Mouse (Mus musculus) cerebellum, adult (tissue): Measurements from ENCODE around the gene Pgrmc2.
A peak's percentile ranks its signal among the peaks of the same experiment; 100 is the strongest.

ENCODE experiments used
- ATAC-seq: cut with Nextera tagmentation; 2 replicates; pipeline ENCODE4 v1.9.2; 2017; ENCODE audit warnings: mild to moderate bottlenecking, moderate library complexity, mixed read lengths; ENCODE audit not compliant: insufficient number of reproducible peaks, low FRiP score, low TSS enrichment

Pgrmc2 gene

DNA sequence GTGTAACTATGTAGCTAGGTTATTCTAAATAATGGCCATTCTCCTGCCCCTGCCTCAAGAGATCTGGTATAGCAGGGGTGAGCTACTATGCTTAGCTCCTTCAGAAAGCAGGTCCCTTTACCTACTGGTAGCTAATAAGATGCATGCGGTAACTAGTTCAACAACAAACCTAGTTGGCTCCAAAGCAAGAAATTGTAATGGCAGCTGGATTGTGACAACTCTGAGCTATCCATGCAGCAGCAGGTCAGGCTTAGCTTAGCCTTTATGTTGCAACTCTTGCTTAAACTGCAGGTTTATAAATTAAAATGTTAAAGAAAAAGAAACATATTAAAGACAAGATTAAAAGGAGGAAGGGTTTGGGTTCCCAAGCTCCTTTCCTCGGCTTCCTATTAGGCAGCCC lies 4.2 kb downstream of the Pgrmc2 start:
- no peak for ATAC-seq

DNA sequence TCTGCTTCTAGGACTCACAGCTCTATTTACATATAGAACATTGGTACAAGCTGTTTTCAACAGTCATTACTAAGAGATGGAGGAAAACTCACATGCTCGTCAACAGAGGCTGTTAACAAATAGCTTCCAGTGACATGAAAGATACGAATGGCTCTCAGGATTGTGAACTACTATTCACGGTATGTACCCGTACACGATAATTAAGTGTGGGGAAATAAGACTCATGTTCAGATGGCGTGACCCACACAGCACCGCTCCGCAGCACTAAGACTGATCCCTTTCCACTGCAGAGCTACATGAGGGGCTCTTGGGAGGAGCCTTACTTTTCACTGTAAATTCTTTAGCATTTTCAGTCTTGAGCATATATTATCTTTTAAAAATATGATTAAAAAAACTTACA lies 7.5 kb downstream of the Pgrmc2 start:
- no peak for ATAC-seq

DNA sequence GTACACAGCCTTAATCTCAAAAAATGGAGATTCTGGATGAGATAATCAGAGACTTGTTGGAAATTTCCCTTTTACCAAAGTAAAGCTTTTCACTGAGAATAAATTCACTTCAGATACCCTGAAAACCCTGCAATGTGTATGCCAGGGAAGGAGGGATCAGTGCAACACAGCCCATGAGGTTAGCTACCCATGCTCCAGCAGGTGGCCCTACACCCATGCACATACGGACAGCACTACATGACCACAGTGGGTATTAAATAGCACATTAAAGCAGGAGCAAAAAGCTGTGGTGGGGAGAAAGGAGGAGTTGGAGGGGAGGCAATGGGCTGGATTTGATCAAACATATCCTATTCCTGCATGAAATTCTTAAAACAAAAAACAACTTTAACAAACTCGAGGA lies 12.3 kb downstream of the Pgrmc2 start:
- ATAC-seq = peak; percentile 71; the same call in 1 of the 2 replicates

DNA sequence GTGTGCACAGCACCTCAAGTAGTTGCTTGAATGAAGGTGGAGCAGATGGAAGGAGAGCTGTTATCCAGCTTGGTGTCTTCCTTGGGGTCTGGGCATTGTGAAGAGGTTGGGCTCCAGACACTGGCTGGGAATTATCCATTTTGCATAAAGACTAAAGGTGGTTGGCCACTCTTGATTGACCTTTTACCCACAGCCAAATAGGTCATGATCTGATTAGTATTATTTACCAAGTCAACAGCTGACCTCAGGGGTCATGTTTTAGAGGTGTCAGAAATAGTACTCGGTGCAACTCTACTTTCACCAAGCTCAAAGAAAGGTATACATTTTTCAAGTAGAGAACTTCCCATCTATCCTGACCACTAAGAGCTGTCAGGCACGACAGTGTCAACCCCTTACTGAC lies 17.5 kb downstream of the Pgrmc2 start:
- ATAC-seq = no peak

DNA sequence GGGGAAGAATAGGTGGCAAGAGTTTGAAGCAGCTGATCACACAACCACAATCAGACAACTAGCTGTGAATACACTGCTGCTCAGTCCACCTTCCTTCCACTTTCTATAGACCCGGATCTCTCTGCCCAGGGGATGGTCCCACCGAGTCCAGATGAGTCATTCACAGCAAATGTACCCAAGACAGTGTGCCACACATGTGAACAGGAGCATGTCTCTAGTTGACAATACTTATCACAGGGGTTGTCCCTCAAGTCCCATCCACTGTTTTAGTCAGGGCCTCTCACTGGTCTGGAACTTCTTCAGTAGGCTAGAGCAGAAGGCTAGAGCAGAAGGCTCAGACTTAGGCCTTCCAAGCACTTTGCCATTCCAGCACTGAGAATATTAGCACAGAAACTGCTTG lies 20.1 kb downstream of the Pgrmc2 start:
- ATAC-seq = no peak

DNA sequence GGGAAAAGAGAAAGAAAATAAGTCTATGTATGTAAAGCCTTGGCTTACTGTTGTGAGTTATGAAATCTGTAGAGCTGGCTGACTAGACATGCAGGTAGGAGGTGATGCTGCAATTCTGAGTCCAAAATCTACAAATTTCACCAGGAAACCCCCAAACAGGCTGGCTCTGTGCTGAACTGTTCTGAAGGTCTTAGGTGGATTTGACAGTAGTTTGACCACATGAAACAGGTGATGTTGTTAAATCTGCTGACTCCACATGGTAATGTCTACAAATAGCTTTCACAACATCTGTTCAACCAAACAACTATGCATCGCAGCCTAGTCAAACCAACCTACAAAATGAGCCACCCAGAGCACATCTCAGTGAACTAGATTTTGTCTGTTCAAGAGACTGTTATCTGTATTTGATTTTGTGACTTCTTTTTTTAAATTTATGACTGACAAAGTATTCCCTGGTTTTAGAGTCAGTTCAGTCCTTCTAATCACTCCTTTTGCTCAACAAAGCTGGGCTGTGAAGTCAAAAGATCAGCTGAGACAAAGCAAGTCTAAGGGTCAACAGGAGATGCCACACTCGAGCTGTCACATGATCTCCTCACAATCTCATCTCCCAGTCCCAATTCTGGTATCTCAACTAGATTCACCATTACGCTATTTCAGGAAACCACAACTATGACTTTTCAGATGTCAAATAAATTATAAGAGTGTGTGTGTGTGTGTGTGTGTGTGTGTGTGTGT lies 20.8 kb downstream of the Pgrmc2 start:
- ATAC-seq = no peak

DNA sequence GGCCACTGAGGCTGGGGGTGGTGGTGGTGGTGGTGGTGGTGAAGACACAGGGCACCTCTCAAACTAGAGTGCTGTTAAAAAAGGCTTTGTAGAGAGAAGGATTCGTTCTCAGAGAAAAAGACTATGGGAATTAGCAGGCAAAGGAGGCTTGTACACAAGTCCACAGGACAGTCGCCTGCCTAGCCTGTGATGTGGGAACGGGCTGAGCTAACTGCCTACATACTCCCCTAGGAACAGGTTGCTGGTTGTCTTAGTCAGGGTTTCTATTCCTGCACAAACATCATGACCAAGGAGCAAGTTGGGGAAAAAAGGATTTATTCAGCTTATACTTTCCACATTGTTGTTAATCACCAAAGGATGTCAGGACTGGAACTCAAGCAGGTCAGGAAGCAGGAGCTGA lies 23.6 kb downstream of the Pgrmc2 start:
- no peak for ATAC-seq

DNA sequence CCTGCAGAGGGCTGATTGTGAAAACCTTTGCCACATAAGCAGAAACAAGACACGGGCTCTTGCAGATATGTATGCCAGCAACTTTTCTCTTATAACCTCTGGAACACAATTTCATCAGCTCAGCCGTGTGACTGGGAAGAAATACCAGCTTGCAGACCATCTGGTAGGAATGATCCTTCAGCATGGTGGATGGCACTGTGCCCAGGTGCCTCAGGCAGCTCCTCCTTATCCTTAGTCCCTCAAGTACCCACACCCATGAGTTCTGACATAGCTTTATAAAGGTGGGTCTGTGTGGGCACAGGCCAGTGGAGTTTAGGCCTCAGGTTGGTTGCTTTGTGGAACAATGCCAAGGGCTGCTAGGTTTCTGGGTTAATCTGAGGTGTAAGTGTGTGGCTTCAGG lies 24.5 kb downstream of the Pgrmc2 start:
- ATAC-seq = peak; percentile 79

DNA sequence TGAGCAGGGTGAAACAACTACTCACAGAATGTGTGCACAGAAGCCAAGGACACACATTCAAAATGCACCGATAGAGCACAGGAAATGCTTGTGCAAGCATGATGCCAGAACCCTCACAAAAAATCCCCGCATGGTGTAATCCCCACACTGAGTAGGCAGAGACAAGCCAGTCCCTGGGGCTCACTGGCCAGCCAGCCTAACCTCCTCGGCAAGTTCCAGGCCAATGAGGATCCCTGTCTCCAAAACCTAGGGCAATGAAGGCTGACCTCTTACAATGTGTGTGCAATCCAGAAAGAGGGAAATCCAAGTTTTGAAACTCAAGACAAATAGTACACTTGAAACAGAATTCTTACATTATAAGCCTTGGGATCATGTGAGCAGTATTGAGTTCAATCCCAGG lies 29.5 kb downstream of the Pgrmc2 start:
- no peak for ATAC-seq

DNA sequence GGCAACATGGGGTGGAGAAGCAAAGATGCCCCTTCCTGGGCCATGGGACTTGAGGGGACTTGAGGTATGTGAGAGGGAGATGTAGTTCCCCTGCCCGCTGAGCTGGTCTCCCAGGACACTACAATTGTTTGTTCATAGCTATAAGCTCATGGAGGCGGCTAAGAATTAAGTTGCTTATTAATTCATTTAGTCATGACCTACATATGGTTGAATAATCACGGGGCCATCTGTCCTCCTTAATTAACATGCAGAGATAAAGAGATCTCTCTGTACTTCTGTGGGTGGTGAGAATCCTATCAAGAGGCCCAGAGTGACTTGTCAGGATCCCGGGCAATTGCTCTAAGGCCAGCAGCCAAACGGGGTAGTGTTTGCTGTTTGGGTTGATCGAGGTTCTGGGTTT lies 35.0 kb downstream of the Pgrmc2 start:
- no peak; the same call in 1 of the 2 replicates for ATAC-seq

DNA sequence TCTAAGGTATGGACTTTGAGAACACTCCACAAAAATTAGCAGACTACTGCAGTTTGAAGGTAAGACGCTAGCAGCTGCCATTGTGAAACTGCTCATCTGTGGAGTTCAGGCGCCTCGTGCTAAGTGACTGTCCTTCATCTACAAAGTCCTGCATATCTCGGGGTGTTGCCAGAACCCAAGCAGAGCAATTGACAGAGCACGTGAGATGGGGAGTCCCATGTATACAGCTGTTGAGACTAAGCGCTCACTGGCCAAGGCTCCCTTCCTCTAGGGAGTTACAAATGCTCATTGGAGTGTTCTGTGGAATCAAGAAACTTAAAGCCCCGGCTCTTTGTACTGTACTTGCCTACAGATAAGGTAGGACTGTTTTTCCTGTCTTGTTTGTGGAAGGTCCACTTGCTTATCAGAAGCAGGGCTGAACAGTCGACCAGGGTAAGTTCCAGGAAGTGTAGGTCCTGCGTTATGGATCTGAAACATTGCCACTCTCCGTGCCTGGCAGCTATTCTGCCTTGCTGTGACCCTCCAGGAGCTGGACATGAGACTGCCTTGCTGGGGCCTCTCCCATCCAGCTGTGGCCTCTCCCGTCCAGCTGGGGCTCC lies 39.0 kb downstream of the Pgrmc2 start:
- no peak for ATAC-seq

DNA sequence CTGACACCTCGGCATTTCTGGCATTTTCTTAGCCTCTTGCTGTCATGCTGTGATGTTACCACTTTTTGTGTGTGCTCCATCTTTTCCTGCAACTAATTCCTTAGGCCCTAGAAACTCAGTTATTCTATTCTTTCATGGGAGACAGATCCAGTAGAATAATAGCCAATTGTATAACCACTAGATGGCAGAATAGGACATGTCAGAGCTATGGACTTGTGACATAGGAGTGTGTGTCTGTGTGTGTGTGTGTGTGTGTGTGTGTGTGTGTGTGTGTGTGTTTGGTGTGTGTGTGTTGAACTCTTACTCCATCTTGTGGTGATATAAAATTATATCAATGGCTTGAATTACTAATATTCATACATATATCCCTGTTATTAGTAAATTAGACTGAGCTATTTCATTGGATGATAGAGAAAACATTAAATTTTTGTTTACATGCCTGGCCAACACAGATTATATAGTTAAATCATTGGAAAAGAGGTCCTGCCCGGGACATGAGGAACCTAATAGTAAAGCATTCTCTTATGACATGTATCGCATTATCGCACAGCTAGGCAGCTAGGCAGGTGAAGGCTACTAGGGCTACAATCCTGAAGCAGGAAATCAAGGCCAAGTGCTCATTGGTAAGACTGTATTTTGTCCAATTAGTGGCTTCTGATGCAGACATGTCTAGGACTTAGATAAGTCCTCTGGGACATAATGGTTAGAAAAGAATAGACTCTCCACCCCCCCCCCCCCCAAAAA lies 40.5 kb downstream of the Pgrmc2 start:
- peak; percentile 68; the same call in 1 of the 2 replicates for ATAC-seq

DNA sequence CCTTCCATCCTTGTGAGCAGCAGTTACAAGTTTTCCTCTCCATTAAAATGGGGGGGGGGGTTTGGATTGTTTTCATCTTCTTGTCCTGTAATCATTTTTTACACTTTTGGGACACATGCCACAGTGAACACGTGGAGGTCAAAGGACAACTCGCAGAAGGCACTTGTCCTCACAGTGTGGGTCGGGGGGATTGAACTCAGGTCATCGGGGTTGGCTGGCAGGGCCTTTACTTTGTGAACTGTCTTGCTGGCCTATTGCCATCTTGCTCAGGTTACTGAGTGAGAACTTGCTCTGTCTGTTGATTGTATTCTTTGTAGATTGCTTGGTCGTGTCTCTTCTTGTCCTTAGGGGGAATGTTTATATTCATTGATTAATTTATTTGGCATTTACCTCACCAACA lies 41.6 kb downstream of the Pgrmc2 start:
- ATAC-seq = no peak

DNA sequence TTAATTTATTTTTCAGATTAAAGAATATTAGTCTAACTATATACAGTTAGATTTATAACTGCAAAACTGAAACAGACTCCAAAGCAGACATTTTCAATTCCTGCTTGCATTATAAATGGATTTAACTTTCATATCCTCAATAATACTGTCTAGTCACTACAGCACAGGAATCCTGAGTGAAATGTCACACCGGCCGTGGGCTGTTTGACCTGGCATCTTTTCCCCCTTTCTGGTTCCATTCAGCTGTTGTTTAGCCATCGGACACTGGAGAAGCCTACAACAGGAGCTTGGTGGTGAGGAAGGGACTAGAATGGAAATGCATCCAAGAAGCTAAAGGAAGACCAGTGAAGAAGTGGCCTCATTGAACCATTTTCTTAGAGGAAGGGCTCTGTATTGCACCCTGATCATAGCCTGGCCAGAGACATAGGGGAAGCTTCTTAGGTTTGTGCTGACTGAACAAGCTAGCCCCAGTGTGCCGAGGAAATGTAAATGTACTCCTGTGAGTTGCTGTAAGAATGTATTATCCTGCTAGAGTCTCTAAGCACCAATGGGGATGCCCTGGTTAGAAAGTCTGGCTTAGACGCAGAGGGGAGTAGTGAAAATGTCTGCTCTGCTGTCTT lies 44.4 kb downstream of the Pgrmc2 start:
- no peak for ATAC-seq

DNA sequence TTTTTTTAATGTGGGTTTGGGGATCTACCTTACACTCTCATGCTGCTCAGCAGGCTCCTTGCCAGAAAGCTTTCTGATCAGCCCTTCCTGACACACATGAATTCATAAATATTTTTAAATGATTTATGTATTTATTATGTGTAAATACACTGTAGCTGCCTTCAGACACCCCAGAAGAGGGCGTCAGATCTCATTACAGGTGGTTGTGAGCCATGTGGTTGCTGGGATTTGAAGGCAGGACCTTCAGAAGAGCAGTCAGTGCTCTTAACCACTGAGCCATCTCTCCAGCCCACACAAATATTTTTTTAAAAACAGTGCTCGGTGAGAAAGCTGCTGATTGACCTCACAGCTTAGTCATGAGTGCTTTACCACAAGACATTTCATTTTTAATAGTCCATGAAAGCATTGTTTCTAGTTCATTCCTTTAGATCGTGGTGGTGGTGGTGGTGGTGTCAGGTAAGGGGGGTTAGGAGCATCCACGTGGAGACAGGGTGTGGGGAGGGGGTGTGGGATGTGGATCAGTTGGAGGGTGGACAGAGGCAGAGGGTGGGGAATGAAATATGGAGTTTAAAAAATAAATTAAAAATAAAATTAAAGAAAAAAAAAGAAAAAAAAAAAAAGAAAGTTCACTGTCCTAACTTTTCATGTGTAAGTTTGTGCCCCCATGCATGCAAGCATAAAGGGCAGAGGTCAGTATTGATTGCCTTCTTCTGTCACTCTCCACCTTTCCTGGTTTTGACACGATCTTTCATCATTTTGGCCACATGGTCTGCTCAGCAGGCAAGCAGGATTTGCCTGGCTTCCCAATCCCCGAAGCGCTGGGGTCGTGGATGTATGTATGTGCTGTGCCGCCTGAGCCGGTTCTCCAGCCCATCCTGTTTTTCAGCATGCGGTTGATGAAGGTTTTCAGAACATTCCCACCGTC lies 51.3 kb downstream of the Pgrmc2 start:
- no peak for ATAC-seq

DNA sequence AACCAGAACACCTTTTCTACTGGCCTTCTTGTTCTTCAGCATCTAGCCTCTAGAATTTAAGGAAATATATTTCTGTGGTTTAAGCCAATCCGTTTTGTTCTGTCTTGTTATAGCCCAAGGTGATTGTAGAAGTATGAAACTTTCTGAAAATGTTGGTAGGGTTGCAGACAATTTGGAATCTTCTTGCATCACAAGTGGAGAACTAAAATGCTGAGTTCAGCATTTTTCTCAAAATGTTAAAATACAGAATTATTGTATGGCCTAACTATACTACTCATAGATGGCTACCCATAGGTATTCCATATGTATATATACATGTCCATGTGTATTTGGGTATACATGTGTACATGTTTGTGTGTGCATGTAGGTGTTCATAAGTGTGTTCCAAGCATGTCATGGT lies 52.1 kb downstream of the Pgrmc2 start:
- ATAC-seq = no peak

DNA sequence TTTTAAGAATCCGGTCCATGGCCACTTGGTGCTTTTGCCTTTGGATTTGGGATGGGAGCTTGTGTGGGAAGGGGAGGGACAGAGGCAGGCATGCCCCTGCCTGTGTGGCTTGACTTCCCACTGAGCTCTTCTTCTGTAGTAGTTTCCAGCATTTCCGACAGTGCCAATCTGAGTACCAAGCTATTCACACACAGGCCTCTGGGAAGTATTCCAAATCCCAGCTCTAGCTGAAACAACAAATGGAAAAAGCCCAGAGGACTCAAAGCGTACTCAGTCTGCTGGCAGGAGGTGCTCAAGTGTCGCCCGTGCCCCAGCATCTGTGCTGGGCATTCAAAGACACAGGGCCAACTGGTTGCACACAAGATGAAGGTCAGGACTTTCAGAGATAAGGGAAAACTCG lies 60.9 kb downstream of the Pgrmc2 start:
- ATAC-seq = peak; percentile 83

DNA sequence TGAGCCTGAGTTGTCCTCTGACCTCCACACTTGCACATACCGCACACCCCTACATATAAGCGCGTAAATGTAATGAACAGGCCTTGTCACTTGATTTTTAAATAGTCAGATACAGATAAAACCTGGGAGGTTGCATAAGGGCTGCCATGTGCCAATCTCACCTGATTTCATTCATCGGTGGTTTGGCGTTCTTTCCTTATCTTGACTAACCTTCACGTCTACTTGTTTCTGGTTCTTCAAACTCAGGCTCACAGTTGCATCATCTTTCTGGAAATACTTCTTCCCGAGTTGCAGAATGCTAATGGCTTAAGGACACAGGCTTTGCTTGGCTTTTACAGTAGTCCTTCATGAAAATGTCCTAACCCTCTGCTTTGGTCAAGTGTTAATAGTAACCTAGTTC lies 62.2 kb downstream of the Pgrmc2 start:
- ATAC-seq = no peak

DNA sequence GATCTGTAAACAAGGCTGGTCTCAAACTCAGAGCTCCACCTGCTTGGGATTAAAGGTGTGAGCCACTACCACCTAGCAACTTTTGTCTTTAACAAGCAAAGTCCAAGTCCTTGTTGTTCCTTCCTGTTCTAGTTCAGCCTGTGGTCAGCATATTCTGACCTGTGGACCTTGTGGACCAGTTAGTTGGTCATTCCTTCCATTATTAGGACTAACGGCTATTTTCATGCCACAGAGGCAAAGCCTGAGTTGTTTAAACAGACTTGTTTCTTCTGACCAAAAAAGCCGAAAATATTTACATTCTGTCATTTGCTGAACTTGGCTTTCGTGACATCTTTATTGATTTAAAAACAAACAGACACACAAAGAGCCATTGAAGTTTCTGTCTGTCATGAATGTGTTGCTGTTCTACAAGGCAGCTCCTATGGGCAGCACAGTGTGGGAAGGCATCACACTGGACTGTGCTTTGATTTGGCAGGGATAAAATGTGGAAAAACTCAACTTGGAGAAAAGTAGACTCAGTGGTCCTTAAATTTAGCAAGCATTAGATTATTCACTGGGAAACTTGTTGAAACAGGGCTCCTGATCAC lies 64.7 kb downstream of the Pgrmc2 start:
- no peak for ATAC-seq
